Mouse (Mus musculus) liver, postnatal 0 days (tissue): ENCODE data around the gene Galc.

Experiments
- CTCF ChIP-seq: sonication (generic); IDR thresholded peaks from 2 replicates; pipeline ENCODE4 v1.5.1; 2016; ENCODE audit warnings: antibody characterized with exemption, low read depth
- EP300 ChIP-seq: IDR thresholded peaks from 2 replicates; pipeline ENCODE4 v1.6.1; 2016; ENCODE audit warnings: antibody characterized with exemption, low read depth, mild to moderate bottlenecking

DNA sequence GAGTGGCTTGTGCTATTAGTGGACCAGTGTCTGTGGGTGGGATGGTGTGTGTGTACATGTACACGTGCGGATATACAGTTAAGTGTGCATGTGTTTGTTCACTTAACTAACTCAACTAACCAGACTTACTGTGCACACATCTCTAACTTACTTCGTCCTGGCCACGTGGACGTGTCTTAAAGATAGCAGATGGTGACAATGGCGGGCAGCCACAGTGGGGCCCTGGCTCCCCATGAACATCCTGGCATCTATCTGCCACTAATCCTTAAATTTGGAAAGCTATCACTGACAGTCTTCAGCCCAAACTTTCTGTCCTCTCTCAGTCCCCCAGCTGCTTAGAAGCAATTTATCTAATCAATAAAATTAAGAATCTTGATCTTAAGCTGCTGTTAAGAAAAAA lies 78.5 kb downstream of the Galc start:
- TF ChIP-seq CTCF (no peak), EP300 (no peak)
